Mouse (Mus musculus) midbrain, embryonic 16.5 days (tissue): ENCODE data around the gene Emc1. TPM values are rescaled to one million over a fixed set of nuclear protein-coding genes. Genes with fewer than 3 reads are reported as not detected.

Experiments
- ATAC-seq: fragments of 200-750 bp; cut with Nextera tagmentation; 2 replicates; pipeline ENCODE4 v1.8.0; 2017; ENCODE audit warnings: moderate TSS enrichment
- H3K27ac ChIP-seq: fragments of 300-500 bp; sonication (generic); 2 replicates; pipeline ENCODE4 v1.5.1; 2014; ENCODE audit warnings: mild to moderate bottlenecking, low read length, mixed read lengths
- H3K27me3 ChIP-seq: fragments of 300-500 bp; sonication (generic); 2 replicates; pipeline ENCODE4 v1.6.1; 2014; ENCODE audit warnings: low read depth, low read length, mixed read lengths; ENCODE audit not compliant: control insufficient read depth, insufficient read depth
- H3K36me3 ChIP-seq: fragments of 300-500 bp; sonication (generic); 2 replicates; pipeline ENCODE4 v1.6.1; 2014; ENCODE audit warnings: mild to moderate bottlenecking, low read length, moderate library complexity, mixed read lengths; ENCODE audit not compliant: control insufficient read depth, insufficient read depth
- H3K4me1 ChIP-seq: fragments of 300-500 bp; sonication (generic); 2 replicates; pipeline ENCODE4 v1.6.1; 2014; ENCODE audit warnings: mild to moderate bottlenecking, low read length, mixed read lengths; ENCODE audit not compliant: control insufficient read depth, insufficient read depth
- H3K4me2 ChIP-seq: fragments of 300-500 bp; sonication (generic); 2 replicates; pipeline ENCODE4 v1.6.1; 2014; ENCODE audit warnings: mild to moderate bottlenecking, low read length, mixed read lengths
- H3K4me3 ChIP-seq: fragments of 300-500 bp; sonication (generic); 2 replicates; pipeline ENCODE4 v1.5.1; 2014; ENCODE audit warnings: low read depth, mild to moderate bottlenecking, low read length, moderate library complexity, mixed read lengths
- H3K9ac ChIP-seq: fragments of 300-500 bp; sonication (generic); 2 replicates; pipeline ENCODE4 v1.6.1; 2014; ENCODE audit warnings: low read depth, low read length, mixed read lengths
- H3K9me3 ChIP-seq: fragments of 300-500 bp; sonication (generic); replicated peaks from 2 replicates; pipeline ENCODE4 v1.6.1; 2014; ENCODE audit warnings: mild to moderate bottlenecking, low read length, mixed read lengths; ENCODE audit not compliant: control insufficient read depth, poor library complexity, severe bottlenecking
- WGBS: fragments of 180-500 bp; shearing (Covaris S2); extraction: QIAGEN DNeasy Blood & Tissue Kit; methylation state at CpG from one replicate; pipeline ENCODE4 v1.1.7; 2014; 5-methylcytosine and 5-hydroxymethylcytosine counted together
- polyA plus RNA-seq: library from polyadenylated mRNA; unstranded; fragments of >200 nt; fragmentation: Nextera tagmentation; extraction: Ambion mirVana; gene quantifications from 2 replicates; pipeline ENCODE4 v1.2.1, GENCODE M21; 2015

The Emc1 gene
- 47.7 and 49.4 TPM in 2 replicates for polyA plus RNA-seq

DNA sequence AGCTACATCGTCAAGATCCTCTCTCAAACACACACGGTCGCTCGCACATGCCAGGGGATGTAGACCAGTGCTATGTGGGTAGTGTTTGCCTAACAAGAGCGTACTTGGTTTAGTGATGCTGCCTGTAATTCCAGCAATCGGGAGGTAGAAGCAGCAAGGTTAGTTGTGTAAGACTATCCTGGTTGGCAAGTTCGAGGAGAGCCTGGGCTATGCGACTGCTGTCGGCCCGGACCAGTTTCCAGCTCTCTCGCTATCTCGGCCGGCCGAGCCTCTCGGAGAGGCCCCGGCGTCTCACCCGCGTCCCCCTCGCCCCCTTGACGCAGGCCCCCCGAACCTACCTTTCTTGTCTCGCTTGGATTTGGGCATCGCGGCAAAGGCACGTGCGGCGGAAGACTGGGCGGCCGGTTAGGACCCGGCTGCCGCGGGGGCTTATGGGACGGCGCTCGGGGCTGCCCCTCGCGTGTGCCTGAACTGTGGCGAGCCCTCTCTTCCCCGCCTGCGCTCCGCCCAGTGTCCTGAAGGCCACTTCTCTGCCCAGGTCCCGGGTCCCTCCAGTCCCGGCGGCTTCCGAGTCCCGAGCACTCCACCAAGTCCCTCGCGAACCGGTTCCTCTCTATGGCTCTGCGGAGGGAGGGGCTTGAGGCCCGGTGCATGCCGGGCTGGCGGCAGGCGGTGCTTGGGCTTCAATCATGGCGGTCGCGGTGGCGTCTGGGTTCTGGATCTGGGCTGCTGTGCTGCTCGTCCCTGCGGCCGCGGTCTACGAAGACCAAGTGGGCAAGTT, at the start of gene Emc1, which contains the start of the genes Mrto4 and Ubr4:
Emc1 (plus strand) TSS at position 657 of the 781 bp plus-strand sequence.
Mrto4 (minus strand) TSS at position 646 of the 781 bp plus-strand sequence.
Ubr4 (plus strand) TSS at position 679 of the 781 bp plus-strand sequence.
- peak; percentile 96 for ATAC-seq
- Histone ChIP-seq H3K27me3 (no peaks in the 10 kb centered on the region), H3K9me3 (no peaks in the 10 kb centered on the region), H3K9ac (peak within 1 kb of the TSS; percentile 84), H3K36me3 (peaks cover 14% of the 10 kb centered on the region), H3K4me3 (peak within 1 kb of the TSS; percentile 67), H3K27ac (peak within 1 kb of the TSS; percentile 97), H3K4me2 (peak within 1 kb of the TSS; percentile 92), H3K4me1 (peaks cover 18% of the 10 kb centered on the region)
- WGBS, result under 1% methylated on average over 64 of the region's 64 CpGs

DNA sequence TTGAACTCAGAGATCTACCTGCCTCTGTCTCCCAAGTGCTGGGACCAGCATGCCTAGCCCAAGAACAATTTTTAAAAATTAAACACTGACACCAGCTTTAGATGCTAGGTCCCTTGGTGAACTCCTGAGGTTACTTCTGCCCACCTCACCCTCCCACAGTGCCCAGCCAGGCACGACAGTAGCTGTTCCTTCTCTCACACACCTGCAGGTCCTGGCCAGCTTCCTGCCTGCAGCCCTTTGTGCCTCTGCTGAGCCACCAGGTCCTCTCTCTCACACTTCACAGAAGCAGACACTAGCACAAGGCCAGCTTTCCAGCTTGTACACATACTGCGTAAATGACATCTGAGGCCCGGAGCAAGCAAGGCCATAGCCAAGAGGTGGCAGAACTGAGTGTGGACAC, 46.9 kb upstream of the Emc1 start:
- Histone ChIP-seq H3K27me3 (no peaks in the 10 kb centered on the region), H3K4me1 (peaks cover 9% of the 10 kb centered on the region), H3K27ac (no peak overlapping the region), H3K4me3 (no peak overlapping the region), H3K9ac (no peak overlapping the region), H3K9me3 (no peaks in the 10 kb centered on the region), H3K4me2 (no peak overlapping the region), H3K36me3 (peaks cover 18% of the 10 kb centered on the region)
- 93% methylated on average over 3 of the region's 3 CpGs for WGBS
- ATAC-seq, result no peak

DNA sequence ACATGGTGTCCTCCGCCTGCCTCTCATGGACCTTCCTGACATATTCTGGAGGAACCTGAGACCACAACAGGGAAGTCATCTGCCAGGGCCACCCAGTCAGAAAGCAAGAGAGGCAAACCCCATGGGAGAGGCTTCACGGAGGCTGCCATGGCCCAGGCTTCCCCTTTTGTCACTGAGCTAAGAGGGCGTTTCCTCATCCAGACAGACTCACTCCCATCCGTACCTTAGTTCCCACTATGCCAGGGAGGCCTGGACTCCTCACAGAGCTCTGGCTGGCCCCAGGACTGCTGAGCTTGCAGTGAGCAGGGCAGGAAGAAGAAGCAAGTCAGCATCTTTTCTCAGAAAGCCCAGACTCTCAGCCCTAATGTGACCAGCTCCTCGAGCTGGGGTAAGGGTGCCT, 44.5 kb upstream of the Emc1 start:
- H3K36me3 ChIP-seq, result peaks cover 5% of the 10 kb centered on the region
- H3K4me1 ChIP-seq, result peaks cover 18% of the 10 kb centered on the region
- no peak overlapping the region for H3K27ac ChIP-seq
- H3K4me2 ChIP-seq, result no peak overlapping the region
- no peak overlapping the region for H3K9ac ChIP-seq
- no peak overlapping the region for H3K4me3 ChIP-seq
- no peaks in the 10 kb centered on the region for H3K9me3 ChIP-seq
- H3K27me3 ChIP-seq, result no peaks in the 10 kb centered on the region
- ATAC-seq, result no peak
- WGBS, result 80% methylated on average over 5 of the region's 5 CpGs

DNA sequence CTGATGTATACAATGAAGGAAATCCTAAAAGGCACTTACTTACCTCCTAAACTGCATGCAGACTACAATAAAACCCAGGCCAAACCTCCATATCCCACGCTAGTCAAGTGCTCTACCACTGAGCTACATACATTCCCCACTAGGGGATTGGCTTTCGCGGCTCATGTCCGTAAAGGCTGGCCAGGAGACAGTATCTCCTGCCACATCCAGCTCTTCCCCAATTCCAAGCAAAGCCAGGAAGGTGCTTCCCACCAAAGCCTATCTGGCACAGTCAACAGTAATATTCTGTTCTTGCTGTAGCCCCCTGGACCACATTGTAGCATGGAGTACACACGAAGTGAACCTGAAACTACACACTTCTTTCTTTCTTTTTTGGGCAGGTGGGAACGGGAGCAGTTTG, 42.7 kb upstream of the Emc1 start:
- Histone ChIP-seq H3K36me3 (peaks cover 4% of the 10 kb centered on the region), H3K4me3 (peak overlapping the region; percentile 93), H3K27ac (no peak overlapping the region), H3K4me1 (peaks cover 18% of the 10 kb centered on the region), H3K27me3 (no peaks in the 10 kb centered on the region), H3K9me3 (no peaks in the 10 kb centered on the region), H3K4me2 (peak overlapping the region; percentile 68), H3K9ac (peak overlapping the region; percentile 93)
- ATAC-seq, result no peak
- WGBS, result 29% methylated on average over 6 of the region's 6 CpGs

DNA sequence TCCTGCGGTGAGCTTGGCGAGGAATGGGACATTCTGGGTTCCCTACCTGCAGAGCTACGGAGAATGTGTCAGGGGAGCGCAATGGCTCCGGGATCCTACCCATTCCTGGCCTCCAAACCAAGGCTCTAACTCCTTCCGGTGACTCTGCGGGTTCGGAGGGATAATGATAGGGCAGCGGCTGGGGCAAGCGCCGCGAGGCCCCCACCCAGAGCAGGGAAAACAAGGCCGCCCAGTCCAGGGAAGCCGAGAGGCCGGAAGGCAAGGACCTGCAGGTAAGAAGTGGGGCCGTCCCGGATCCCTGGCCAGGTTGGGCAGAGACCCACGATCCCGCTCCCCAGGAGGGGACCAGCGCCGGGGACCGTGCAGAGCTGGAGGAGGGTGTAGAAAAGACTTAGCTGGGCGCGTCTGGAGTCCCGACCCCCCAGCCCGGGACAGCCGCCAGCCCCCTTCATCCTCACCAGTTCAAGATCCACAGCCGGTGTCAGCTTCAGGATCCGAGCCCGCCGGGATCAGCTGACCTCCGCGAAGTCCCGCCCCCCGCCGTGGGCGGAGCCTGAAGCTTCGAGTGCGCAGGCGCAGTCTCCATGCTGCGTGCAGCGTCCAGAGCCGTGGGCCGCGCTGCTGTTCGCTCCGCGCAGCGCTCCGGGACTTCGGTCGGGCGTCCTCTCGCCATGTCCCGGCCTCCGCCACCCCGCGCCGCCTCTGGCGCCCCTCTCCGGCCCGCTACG, 42.1 kb upstream of the Emc1 start, which contains the start of the genes Pqlc2 and Akr7a5:
Pqlc2 (minus strand) TSS at position 538 of the 728 bp plus-strand sequence.
Akr7a5 (plus strand) TSS at position 574 of the 728 bp plus-strand sequence.
- ATAC-seq, result peak; percentile 92
- H3K4me3 ChIP-seq, result peak within 1 kb of the TSS; percentile 93
- under 1% methylated on average over 63 of the region's 63 CpGs for WGBS
- H3K9ac ChIP-seq, result peak within 1 kb of the TSS; percentile 93
- peak within 1 kb of the TSS; percentile 77 for H3K27ac ChIP-seq
- H3K4me2 ChIP-seq, result peak within 1 kb of the TSS; percentile 68
- no peaks in the 10 kb centered on the region for H3K27me3 ChIP-seq
- H3K36me3 ChIP-seq, result 0 out of 2 replicates have a peak, but pooled peaks cover 2% of the 10 kb centered on the region
- peaks cover 18% of the 10 kb centered on the region for H3K4me1 ChIP-seq
- no peaks in the 10 kb centered on the region for H3K9me3 ChIP-seq

DNA sequence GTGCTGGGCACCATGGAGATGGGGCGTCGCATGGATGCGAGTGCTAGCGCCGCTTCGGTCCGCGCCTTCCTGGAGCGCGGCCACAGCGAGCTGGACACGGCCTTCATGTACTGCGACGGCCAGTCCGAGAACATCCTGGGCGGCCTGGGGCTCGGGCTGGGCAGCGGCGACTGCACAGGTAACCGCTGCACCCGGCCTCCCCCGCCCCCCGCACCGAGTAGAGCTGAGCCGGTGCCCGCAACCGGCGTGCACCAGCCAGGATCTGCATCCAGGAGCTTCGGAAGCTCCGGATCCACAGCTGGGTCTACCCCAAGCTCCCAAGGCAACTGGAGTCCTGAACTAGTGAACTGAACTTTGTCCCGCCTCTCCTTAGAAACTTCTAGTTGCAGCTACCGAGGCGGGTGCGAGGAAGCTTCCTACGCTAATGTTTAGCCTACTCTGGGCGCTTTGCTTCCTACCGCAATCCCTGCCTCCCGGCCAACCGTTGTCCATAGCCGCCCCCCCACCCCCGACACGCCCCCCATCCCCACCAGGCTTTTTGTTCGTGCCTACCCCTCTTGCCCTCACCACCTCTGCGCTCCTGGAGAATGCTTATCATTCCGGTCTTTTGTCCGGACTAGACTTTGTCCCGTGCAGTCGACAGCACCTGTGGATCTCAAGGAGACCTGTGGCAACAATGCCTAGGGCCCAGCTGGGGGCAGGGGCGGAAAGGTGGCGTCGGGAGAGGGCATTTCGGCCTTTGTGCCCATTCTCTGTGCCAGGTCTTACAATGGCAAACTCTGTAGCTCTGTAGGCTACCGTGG, 41.3 kb upstream of the Emc1 start:
- H3K9ac ChIP-seq, result peak overlapping the region; percentile 91
- peak overlapping the region; percentile 93 for H3K4me3 ChIP-seq
- ATAC-seq, result no peak; the same call in 1 of the 2 replicates
- H3K36me3 ChIP-seq, result 0 out of 2 replicates have a peak, but pooled peaks cover 2% of the 10 kb centered on the region
- peaks cover 18% of the 10 kb centered on the region for H3K4me1 ChIP-seq
- under 1% methylated on average over 53 of the region's 53 CpGs for WGBS
- H3K27me3 ChIP-seq, result no peaks in the 10 kb centered on the region
- H3K9me3 ChIP-seq, result no peaks in the 10 kb centered on the region
- H3K27ac ChIP-seq, result peak overlapping the region; percentile 77
- peak overlapping the region; percentile 68 for H3K4me2 ChIP-seq

DNA sequence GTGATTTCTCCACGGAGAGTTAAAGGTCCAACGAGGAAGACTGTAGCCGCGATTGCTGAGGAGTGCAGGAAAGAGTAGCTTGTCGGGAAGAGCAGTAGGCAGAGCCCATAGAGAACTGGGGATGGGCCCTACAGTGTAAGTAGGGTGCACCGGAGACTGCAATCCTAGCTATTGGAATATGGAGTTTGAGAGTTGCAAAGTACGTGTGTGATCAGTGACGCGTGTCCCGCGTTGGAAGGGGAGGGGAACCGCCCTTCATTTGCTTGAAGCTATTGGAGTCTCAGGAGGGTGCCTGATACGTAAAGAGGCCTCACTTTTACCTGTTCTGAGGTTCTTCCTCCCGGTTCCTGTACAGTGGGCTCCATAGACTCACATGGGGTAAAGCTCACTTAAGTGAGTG, 40.7 kb upstream of the Emc1 start:
- Histone ChIP-seq H3K9ac (peak overlapping the region; percentile 91; the same call in 1 of the 2 replicates), H3K27ac (no peak overlapping the region), H3K27me3 (no peaks in the 10 kb centered on the region), H3K4me1 (peaks cover 18% of the 10 kb centered on the region), H3K36me3 (no peaks in the 10 kb centered on the region), H3K9me3 (no peaks in the 10 kb centered on the region), H3K4me2 (peak overlapping the region; percentile 68), H3K4me3 (peak overlapping the region; percentile 93)
- 16% methylated on average over 14 of the region's 14 CpGs for WGBS
- ATAC-seq, result no peak

DNA sequence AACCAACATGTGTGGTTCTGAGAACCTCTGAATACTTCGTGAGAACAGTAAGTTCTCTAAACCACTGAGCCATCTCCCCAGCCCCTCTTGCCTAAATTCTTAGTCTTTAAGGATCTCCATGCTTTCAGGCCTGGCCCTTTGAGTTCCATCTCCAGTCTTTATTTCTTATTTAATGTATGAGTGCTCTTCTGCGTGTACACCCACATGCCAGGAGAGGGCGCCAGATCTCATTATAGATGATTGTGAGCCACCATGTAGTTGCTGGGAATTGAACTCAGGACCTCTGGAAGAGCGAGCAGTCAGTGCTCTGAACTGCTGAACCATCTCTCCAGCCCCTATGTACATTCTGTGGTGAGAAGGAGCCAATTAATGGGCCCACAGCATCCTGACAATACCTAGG, 39.8 kb upstream of the Emc1 start:
- H3K4me1 ChIP-seq, result peaks cover 18% of the 10 kb centered on the region
- H3K9me3 ChIP-seq, result no peaks in the 10 kb centered on the region
- ATAC-seq, result no peak
- H3K4me3 ChIP-seq, result no peak overlapping the region
- no peaks in the 10 kb centered on the region for H3K36me3 ChIP-seq
- no peak overlapping the region for H3K27ac ChIP-seq
- WGBS, result 58% methylated on average over 4 of the region's 4 CpGs
- H3K4me2 ChIP-seq, result no peak overlapping the region
- no peaks in the 10 kb centered on the region for H3K27me3 ChIP-seq
- H3K9ac ChIP-seq, result no peak overlapping the region
